Mouse (Mus musculus): Measurements from ENCODE around the gene Ptpn13.

GRCm38 (mm10) chr5:103382951-103383350, 42.0 kb upstream of the Ptpn13 start:
- TF ChIP-seq SIN3A (IDR thresholded peaks at IDR 0.05; ENCODE audit: low read length) (no peak), RAD21 (IDR thresholded peaks at IDR 0.05; ENCODE audit: low read depth, low read length) (no peak), CTCF (conservative IDR thresholded peaks at IDR 0.05 in 1 of 2, IDR thresholded peaks at IDR 0.05 in 1 of 2; ENCODE audit: low read depth in 2 of 2, low read length in 2 of 2) (no peak), ETS1 (conservative IDR thresholded peaks at IDR 0.05; ENCODE audit: low read depth, low read length) (no peak), UBTF (IDR thresholded peaks at IDR 0.05; ENCODE audit: low read depth, low read length) (no peak), POLR2A (IDR thresholded peaks at IDR 0.05; ENCODE audit: low read depth, low read length) (no peak), NRF1 (IDR thresholded peaks at IDR 0.05; ENCODE audit: low read depth, low read length) (no peak), POLR2AphosphoS2 (IDR thresholded peaks at IDR 0.05; ENCODE audit: low read depth, low read length) (no peak)

Data from CH12.LX (cell line).